In the genomic region with DNA sequence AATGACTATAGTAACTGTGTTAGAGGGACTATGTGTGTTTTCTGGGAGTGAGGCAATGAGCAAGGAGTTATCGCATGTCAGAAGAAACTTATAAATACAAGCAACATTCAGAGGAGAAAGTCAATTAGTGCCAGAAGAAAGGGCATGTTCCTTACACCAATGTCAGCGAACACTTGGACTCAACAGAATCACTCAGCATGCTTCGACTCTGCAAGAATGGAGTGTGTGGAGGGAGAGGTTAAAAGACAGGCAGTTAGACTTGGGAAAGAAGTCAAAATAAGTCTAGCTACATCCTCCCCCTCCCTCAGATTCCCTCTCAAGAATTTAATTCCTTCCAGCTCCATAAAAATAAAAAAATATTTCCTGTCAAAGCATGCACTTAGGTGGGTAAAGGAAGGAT, we compare ENCODE assay signal across 10 mouse cellular contexts. TPM values are rescaled to one million over a fixed set of nuclear protein-coding genes. Genes with fewer than 3 reads are reported as not detected.
DNase-seq lines count a peak whose midpoint lies in the region; ATAC-seq and TF ChIP-seq lines count a peak whose summit lies in the region.
"Had no signal": no experiment of that assay in that cellular context is flagged by ENCODE, and none has a peak within 500 bp of the region (broad histone marks: within the 10 kb centered on the region; RNA-seq: fewer than 3 reads in every experiment).

No protein-coding gene starts in this region.

- no peak for ATAC-seq in intestine, embryonic 14.5 days (replicated peaks; ENCODE audit: low FRiP score, low TSS enrichment, low read depth)
- no peak for ATAC-seq in intestine, postnatal 0 days
- no peak for ATAC-seq in limb, embryonic 12.5 days (ENCODE audit: insufficient number of reproducible peaks, insufficient read depth, low FRiP score, low TSS enrichment, low read depth)
- ATAC-seq in megakaryocyte, adult 5-6 weeks (ENCODE audit: poor library complexity, severe bottlenecking): no peak

- no peak for TF ChIP-seq CTCF in intestine, postnatal 0 days (IDR thresholded peaks at IDR 0.05; ENCODE audit: low read depth)
- TF ChIP-seq CTCF in brain, embryonic 14.5 days (IDR thresholded peaks at IDR 0.05; ENCODE audit: borderline replicate concordance, extremely low read depth, insufficient read depth, insufficient read length): no peak

- peaks cover 14% of the 10 kb centered on the region for H3K4me1 ChIP-seq in intestine, embryonic 14.5 days (replicated peaks; ENCODE audit: control insufficient read depth, insufficient read depth, low read length)
- H3K4me1 ChIP-seq in intestine, postnatal 0 days (replicated peaks; ENCODE audit: control insufficient read depth, insufficient read depth, low read length): no peaks in the 10 kb centered on the region
- peaks cover 35% of the 10 kb centered on the region for H3K4me1 ChIP-seq in limb, embryonic 12.5 days (replicated peaks)

- H3K27ac ChIP-seq in intestine, embryonic 14.5 days (ENCODE audit: low read depth): peak overlapping the region; percentile 24; the same call in 1 of the 2 replicates
- no peak overlapping the region for H3K27ac ChIP-seq in intestine, postnatal 0 days (ENCODE audit: low read depth, low read length)
- peak overlapping the region; percentile 70 for H3K27ac ChIP-seq in limb, embryonic 12.5 days

- H3K4me3 ChIP-seq in intestine, embryonic 14.5 days (ENCODE audit: low read depth, low read length): no peak overlapping the region
- H3K4me3 ChIP-seq in intestine, postnatal 0 days (ENCODE audit: low read depth, low read length): no peak overlapping the region
- no peak overlapping the region for H3K4me3 ChIP-seq in limb, embryonic 12.5 days (replicated peaks)

- TF ChIP-seq POLR2A in brain, embryonic 14.5 days (IDR thresholded peaks at IDR 0.05; ENCODE audit: borderline replicate concordance, extremely low read depth, insufficient read depth, insufficient read length, poor library complexity, severe bottlenecking): no peak

- DNase-seq in intestine, embryonic 14.5 days (ENCODE audit: low spot score): no peak
- DNase-seq in NIH3T3 (ENCODE audit: low read depth): peak; percentile 51
- peak; percentile 8 for DNase-seq in brain, embryonic 14.5 days (ENCODE audit: low read depth)
- no peak for DNase-seq in adrenal gland, postnatal 36 days
- DNase-seq: cerebellum, adult 2 months; left cerebral cortex, postnatal 4 days had no signal

- no peaks in the 10 kb centered on the region for H3K27me3 ChIP-seq in intestine, embryonic 14.5 days (replicated peaks; ENCODE audit: control insufficient read depth, insufficient read depth, low read length)
- no peaks in the 10 kb centered on the region for H3K27me3 ChIP-seq in intestine, postnatal 0 days (replicated peaks; ENCODE audit: control insufficient read depth, insufficient read depth, low read length)
- no peaks in the 10 kb centered on the region for H3K27me3 ChIP-seq in limb, embryonic 12.5 days
- H3K27me3 ChIP-seq: CH12.LX had no signal

- no peak overlapping the region for H3K9ac ChIP-seq in intestine, embryonic 14.5 days (ENCODE audit: low read length)
- no peak overlapping the region for H3K9ac ChIP-seq in intestine, postnatal 0 days (ENCODE audit: low read depth, low read length)
- H3K9ac ChIP-seq in limb, embryonic 12.5 days (replicated peaks): no peak overlapping the region

- no peak overlapping the region for H3K4me2 ChIP-seq in intestine, embryonic 14.5 days (ENCODE audit: low read length)
- no peak overlapping the region for H3K4me2 ChIP-seq in intestine, postnatal 0 days (replicated peaks; ENCODE audit: low read depth)
- no peak overlapping the region for H3K4me2 ChIP-seq in limb, embryonic 12.5 days

- no peaks in the 10 kb centered on the region for H3K9me3 ChIP-seq in intestine, embryonic 14.5 days (ENCODE audit: control insufficient read depth, low read length)
- H3K9me3 ChIP-seq in intestine, postnatal 0 days (ENCODE audit: control insufficient read depth): no peaks in the 10 kb centered on the region
- H3K9me3 ChIP-seq in limb, embryonic 12.5 days: no peaks in the 10 kb centered on the region

- H3K36me3 ChIP-seq in intestine, embryonic 14.5 days (ENCODE audit: control insufficient read depth, insufficient read depth, low read length): no peaks in the 10 kb centered on the region
- no peaks in the 10 kb centered on the region for H3K36me3 ChIP-seq in intestine, postnatal 0 days (ENCODE audit: control insufficient read depth, insufficient read depth)
- no peaks in the 10 kb centered on the region for H3K36me3 ChIP-seq in limb, embryonic 12.5 days

- WGBS in intestine, embryonic 14.5 days: 62% methylated on average over 3 of the region's 3 CpGs
- 70% methylated on average over 3 of the region's 3 CpGs for WGBS in intestine, postnatal 0 days
- WGBS in limb, embryonic 12.5 days: 66% methylated on average over 3 of the region's 3 CpGs

RNA-seq across cellular contexts. Expression of gene Dcn, which starts 1.1 kb away (rescaled TPM):
- polyA plus RNA-seq in intestine, embryonic 14.5 days (2014; fragmentation: Nextera tagmentation; extraction: Ambion mirVana): 303 and 329 TPM in 2 replicates
- 353 and 355 TPM in 2 replicates for polyA plus RNA-seq in intestine, postnatal 0 days (2015; fragmentation: Nextera tagmentation; extraction: Ambion mirVana)
- 67.6 and 78.7 TPM in 2 replicates for polyA plus RNA-seq in brain, embryonic 14.5 days (2012; rRNA removed)
- 51.8 and 66.6 TPM in 2 replicates for polyA plus RNA-seq in limb, embryonic 12.5 days (2016; fragmentation: Nextera tagmentation; extraction: Ambion mirVana)
- 0.27 TPM in 1 of 2 replicates, not detected in the other for total RNA-seq in megakaryocyte, adult 5-6 weeks (2015)
- total RNA-seq in megakaryocyte, adult 5-6 weeks (2017): 0.59 and 0.77 TPM in 2 replicates
- 100 to 1,000 TPM; 180 to 239 TPM for total RNA-seq in adrenal gland, postnatal 36 days (2021)
- total RNA-seq: CH12.LX had no signal

Comparison
In these comparisons a context has a peak if more than half of its experiments do, and no peak if none do; other contexts are left out.
1. DNase-seq: peak in NIH3T3 (single experiment) and brain, embryonic 14.5 days (single experiment); none in intestine, embryonic 14.5 days (single experiment) and adrenal gland, postnatal 36 days (0 of 2).